Mouse (Mus musculus) forebrain, embryonic 15.5 days (tissue): ENCODE data around the gene Copz2. TPM values are rescaled to one million over a fixed set of nuclear protein-coding genes. Genes with fewer than 3 reads are reported as not detected.

Source experiments
- ATAC-seq: fragments of 200-750 bp; cut with Nextera tagmentation; replicated peaks from 2 replicates; pipeline ENCODE4 v1.8.0; 2017; ENCODE audit warnings: mild to moderate bottlenecking, moderate TSS enrichment, moderate library complexity
- H3K27ac ChIP-seq: fragments of 300-500 bp; sonication (generic); replicated peaks from 2 replicates; pipeline ENCODE4 v1.5.1; 2015; ENCODE audit warnings: mild to moderate bottlenecking, inconsistent platforms
- H3K27me3 ChIP-seq: fragments of 300-500 bp; sonication (generic); 2 replicates; pipeline ENCODE4 v1.6.1; 2015; ENCODE audit warnings: inconsistent platforms
- H3K36me3 ChIP-seq: fragments of 300-500 bp; sonication (generic); 2 replicates; pipeline ENCODE4 v1.6.1; 2015; ENCODE audit warnings: mild to moderate bottlenecking, inconsistent platforms
- H3K4me1 ChIP-seq: fragments of 300-500 bp; sonication (generic); 2 replicates; pipeline ENCODE4 v1.6.1; 2015; ENCODE audit warnings: inconsistent platforms
- H3K4me2 ChIP-seq: fragments of 300-500 bp; sonication (generic); replicated peaks from 2 replicates; pipeline ENCODE4 v1.6.1; 2015; ENCODE audit warnings: mild to moderate bottlenecking, inconsistent platforms
- H3K4me3 ChIP-seq: fragments of 300-500 bp; sonication (generic); 2 replicates; pipeline ENCODE4 v1.5.1; 2015; ENCODE audit warnings: mild to moderate bottlenecking, inconsistent platforms
- H3K9ac ChIP-seq: fragments of 300-500 bp; sonication (generic); replicated peaks from 2 replicates; pipeline ENCODE4 v1.6.1; 2015; ENCODE audit warnings: mild to moderate bottlenecking, inconsistent platforms
- H3K9me3 ChIP-seq: fragments of 300-500 bp; sonication (generic); 2 replicates; pipeline ENCODE4 v1.6.1; 2016; ENCODE audit warnings: inconsistent platforms
- WGBS: fragments of 180-500 bp; shearing (Covaris S2); methylation state at CpG from one replicate; pipeline ENCODE4 v1.1.7; 2015; ENCODE audit warnings: mixed read lengths; 5-methylcytosine and 5-hydroxymethylcytosine counted together
- polyA plus RNA-seq: library from polyadenylated mRNA; unstranded; fragments of >200 nt; fragmentation: Nextera tagmentation; extraction: Ambion mirVana; gene quantifications from 2 replicates; pipeline ENCODE4 v1.2.1, GENCODE M21; 2015

Copz2 gene
- polyA plus RNA-seq, 1 experiment from 2014 or later, result 13.5 TPM

GRCm38 (mm10) chr11:96873601-96874140 is 24.0 kb downstream of the Copz2 start:
- Histone ChIP-seq H3K36me3 (no peaks in the 10 kb centered on the region), H3K9me3 (no peaks in the 10 kb centered on the region), H3K4me3 (no peak overlapping the region), H3K4me2 (peak overlapping the region; percentile 18; the same call in 1 of the 2 replicates), H3K4me1 (peaks cover 71% of the 10 kb centered on the region), H3K27ac (peak overlapping the region; percentile 99), H3K9ac (peak overlapping the region; percentile 25), H3K27me3 (no peaks in the 10 kb centered on the region)
- no peak for ATAC-seq
- 11% methylated on average over 11 of the region's 11 CpGs for WGBS

- Histone ChIP-seq H3K4me3 (peak overlapping the region; percentile 40), H3K27me3 (no peaks in the 10 kb centered on the region), H3K4me1 (peaks cover 79% of the 10 kb centered on the region), H3K9me3 (no peaks in the 10 kb centered on the region), H3K9ac (peak overlapping the region; percentile 28; the same call in 1 of the 2 replicates), H3K4me2 (peak overlapping the region; percentile 56), H3K27ac (peak overlapping the region; percentile 99), H3K36me3 (no peaks in the 10 kb centered on the region)
- ATAC-seq, result no peak
- whole genome bisulfite sequencing, result 6% methylated on average over 4 of the region's 4 CpGs
These were observed 25.6 kb downstream of the Copz2 start for GRCm38 (mm10) chr11:96875270-96875669.

DNA sequence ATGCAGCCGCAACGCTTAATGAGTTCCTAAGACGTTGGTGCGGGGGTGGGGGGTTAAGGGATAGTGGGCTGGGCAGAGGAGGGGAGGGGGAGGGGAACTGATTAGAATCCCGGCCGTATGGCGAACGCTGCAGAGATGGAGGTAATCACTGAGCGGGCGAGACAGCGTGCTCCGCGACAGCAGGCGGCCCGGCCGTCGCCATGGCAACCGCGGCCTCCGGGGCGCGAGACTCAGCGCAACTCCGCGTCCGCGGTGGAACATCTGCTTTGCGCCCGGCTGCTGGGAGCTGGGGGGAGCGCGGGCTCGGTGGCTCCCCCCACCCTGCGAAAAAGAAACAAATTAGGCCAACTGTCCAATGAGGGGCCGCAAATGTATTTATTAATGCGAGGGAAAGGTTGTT is 26.1 kb downstream of the Copz2 start:
- Histone ChIP-seq H3K27ac (peak overlapping the region; percentile 99), H3K4me2 (peak overlapping the region; percentile 56), H3K4me1 (peaks cover 79% of the 10 kb centered on the region), H3K36me3 (no peaks in the 10 kb centered on the region), H3K9ac (peak overlapping the region; percentile 24; the same call in 1 of the 2 replicates), H3K27me3 (no peaks in the 10 kb centered on the region), H3K9me3 (no peaks in the 10 kb centered on the region), H3K4me3 (peak overlapping the region; percentile 40)
- WGBS, result under 1% methylated on average over 35 of the region's 35 CpGs
- peak; percentile 92 for ATAC-seq

DNA sequence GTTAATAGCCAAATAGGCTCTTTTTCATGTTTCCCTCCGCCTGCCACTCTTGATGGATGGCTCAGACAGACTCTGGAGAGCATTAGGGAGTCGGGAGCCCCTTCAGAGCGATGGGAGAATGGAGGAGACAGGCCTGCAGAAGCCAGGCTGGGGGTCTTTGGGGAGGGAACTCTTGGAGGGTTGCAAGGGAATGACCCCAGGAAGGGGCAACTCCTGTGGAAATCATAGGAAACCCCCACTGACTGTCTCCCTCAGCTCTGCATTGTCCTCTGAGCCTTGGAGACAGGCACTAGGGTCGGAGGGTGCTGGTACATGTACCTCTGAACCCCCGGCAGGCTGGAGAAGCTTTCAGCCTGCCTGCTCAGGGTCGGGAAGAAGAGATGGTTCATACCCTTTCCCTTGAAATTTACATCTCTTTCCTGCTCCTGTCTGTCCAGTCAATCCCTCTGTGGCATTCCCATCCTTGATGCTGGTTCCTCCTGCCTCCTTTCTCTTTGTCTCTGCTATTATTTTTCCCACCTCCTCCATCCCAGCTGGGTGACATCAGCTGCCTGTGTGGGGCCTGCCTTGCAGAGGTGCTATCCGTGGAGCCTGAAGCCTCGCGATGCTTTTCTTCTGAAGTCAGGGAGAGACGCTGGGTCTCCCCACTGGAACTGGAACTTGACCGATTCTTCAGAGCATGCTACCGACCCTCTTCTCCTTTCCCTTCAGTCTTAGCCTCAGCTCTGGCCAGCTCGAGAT is 26.8 kb downstream of the Copz2 start:
- Histone ChIP-seq H3K36me3 (no peaks in the 10 kb centered on the region), H3K27me3 (no peaks in the 10 kb centered on the region), H3K27ac (peak overlapping the region; percentile 99), H3K4me2 (peak overlapping the region; percentile 56), H3K9ac (peak overlapping the region; percentile 54), H3K9me3 (no peaks in the 10 kb centered on the region), H3K4me1 (peaks cover 77% of the 10 kb centered on the region), H3K4me3 (peak overlapping the region; percentile 40)
- ATAC-seq, result peak; percentile 73
- WGBS, result 1% methylated on average over 13 of the region's 13 CpGs

DNA sequence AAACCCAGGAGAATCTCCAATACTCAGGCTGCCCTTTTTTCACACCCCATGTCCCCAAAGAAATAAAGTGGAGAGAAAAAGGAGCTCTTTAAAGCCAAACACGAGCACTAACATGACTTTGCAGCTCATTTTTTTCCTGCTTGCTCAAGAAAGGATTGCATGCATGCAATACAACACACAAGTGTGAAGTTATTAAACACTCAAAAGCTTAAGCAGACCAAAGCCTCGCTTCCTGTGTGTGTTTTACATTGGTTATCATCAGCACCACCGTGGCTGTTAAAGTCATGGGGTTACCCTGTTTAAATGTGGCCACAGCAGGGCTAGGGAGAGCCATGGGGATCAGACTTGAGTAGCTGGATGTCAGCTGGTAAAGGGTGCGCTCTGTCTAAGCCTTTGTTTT is 27.4 kb downstream of the Copz2 start:
- no peak overlapping the region for H3K4me3 ChIP-seq
- peak overlapping the region; percentile 54 for H3K9ac ChIP-seq
- H3K27me3 ChIP-seq, result no peaks in the 10 kb centered on the region
- peak overlapping the region; percentile 99 for H3K27ac ChIP-seq
- H3K4me2 ChIP-seq, result peak overlapping the region; percentile 56
- WGBS, result 38% methylated on average over 4 of the region's 4 CpGs
- no peak for ATAC-seq
- no peaks in the 10 kb centered on the region for H3K9me3 ChIP-seq
- peaks cover 73% of the 10 kb centered on the region for H3K4me1 ChIP-seq
- H3K36me3 ChIP-seq, result no peaks in the 10 kb centered on the region

DNA sequence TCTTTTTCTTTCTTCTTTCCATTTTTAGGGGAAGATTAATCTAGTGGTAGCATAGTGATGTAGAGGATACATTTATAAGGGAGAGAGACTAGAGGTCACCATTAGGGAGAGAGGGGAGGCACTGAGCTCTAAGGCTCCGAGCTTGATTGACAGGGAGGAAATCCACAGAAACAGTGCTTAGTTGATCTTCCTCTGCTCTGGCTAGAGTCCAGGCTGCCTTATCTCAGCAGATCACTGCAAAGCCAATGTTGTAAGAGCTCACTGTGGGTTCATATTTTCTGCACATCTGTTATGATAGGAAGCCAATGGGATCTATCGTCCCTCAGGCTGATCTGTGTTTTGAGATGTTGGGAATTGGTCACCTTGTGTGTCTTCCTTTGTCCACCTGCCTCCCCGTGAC is 29.0 kb downstream of the Copz2 start:
- Histone ChIP-seq H3K36me3 (no peaks in the 10 kb centered on the region), H3K4me1 (peaks cover 57% of the 10 kb centered on the region), H3K4me2 (no peak overlapping the region), H3K27me3 (no peaks in the 10 kb centered on the region), H3K9me3 (no peaks in the 10 kb centered on the region), H3K4me3 (no peak overlapping the region), H3K9ac (no peak overlapping the region), H3K27ac (peak overlapping the region; percentile 99; the same call in 1 of the 2 replicates)
- ATAC-seq, result no peak
- 29% methylated on average over 3 of the region's 3 CpGs for WGBS

DNA sequence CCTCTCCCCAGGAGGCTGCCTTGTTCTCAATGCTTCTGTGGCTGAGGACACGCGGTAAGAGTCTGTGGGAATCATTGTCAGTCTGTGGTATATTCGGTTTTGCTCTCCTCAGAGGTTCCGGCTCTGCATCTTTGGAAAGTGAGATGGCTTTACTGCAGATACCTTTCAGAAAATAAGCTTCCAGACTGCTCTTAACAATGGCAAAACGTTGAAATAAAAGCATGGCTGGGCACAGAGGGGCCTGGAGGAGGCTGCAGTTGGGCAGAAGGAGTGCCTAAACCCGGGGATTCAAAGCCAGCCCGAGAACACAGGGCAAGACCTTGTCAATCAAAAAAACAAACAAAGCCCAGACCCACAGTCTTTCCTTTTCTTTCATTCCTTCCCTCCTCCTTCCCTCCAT is 29.7 kb downstream of the Copz2 start:
- Histone ChIP-seq H3K4me3 (no peak overlapping the region), H3K9ac (no peak overlapping the region), H3K27me3 (no peaks in the 10 kb centered on the region), H3K4me2 (no peak overlapping the region), H3K9me3 (no peaks in the 10 kb centered on the region), H3K4me1 (peaks cover 53% of the 10 kb centered on the region), H3K36me3 (no peaks in the 10 kb centered on the region), H3K27ac (peak overlapping the region; percentile 58)
- WGBS, result 8% methylated on average over 7 of the region's 7 CpGs
- ATAC-seq, result no peak

GRCm38 (mm10) chr11:96880296-96880695 is 30.6 kb downstream of the Copz2 start:
- H3K9ac ChIP-seq, result no peak overlapping the region
- WGBS, result 95% methylated on average over 9 of the region's 9 CpGs
- H3K9me3 ChIP-seq, result no peaks in the 10 kb centered on the region
- H3K4me1 ChIP-seq, result peaks cover 48% of the 10 kb centered on the region
- H3K36me3 ChIP-seq, result no peaks in the 10 kb centered on the region
- no peak overlapping the region; the same call in 1 of the 2 replicates for H3K27ac ChIP-seq
- no peaks in the 10 kb centered on the region for H3K27me3 ChIP-seq
- ATAC-seq, result no peak
- no peak overlapping the region for H3K4me3 ChIP-seq
- H3K4me2 ChIP-seq, result no peak overlapping the region

DNA sequence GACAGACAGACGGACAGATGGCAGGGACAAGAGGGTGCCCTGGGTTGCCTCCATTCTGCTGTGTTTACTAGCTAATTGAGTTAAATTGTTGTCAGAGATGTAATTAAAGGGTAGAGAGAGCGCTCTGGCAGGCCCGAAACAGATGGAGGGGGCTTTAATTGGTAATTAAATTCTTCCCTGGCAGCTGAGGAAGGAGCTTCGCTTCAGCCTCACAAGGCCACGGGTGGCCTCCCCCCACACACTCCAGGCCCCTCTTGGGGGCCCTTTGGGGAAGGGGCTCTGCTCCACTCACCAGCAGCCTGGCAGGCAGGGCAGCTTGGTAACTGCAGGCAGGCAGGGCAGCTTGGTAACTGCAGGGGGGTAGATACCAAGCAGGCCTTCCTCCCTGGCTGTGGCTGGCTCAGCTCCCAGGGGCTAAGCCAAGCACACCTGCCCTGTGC is 36.3 kb downstream of the Copz2 start:
- Histone ChIP-seq H3K27me3 (no peaks in the 10 kb centered on the region), H3K4me3 (no peak overlapping the region), H3K9ac (no peak overlapping the region), H3K9me3 (no peaks in the 10 kb centered on the region), H3K4me2 (no peak overlapping the region), H3K27ac (peak overlapping the region; percentile 93), H3K4me1 (peaks cover 29% of the 10 kb centered on the region), H3K36me3 (no peaks in the 10 kb centered on the region)
- ATAC-seq, result peak; percentile 95
- 2% methylated on average over 5 of the region's 5 CpGs for WGBS

- Histone ChIP-seq H3K27me3 (no peaks in the 10 kb centered on the region), H3K4me2 (no peak overlapping the region), H3K4me3 (no peak overlapping the region), H3K4me1 (peaks cover 29% of the 10 kb centered on the region), H3K27ac (peak overlapping the region; percentile 93), H3K9me3 (no peaks in the 10 kb centered on the region), H3K9ac (no peak overlapping the region), H3K36me3 (no peaks in the 10 kb centered on the region)
- WGBS, result 63% methylated on average over 8 of the region's 8 CpGs
- no peak for ATAC-seq
These were observed 37.4 kb downstream of the Copz2 start for GRCm38 (mm10) chr11:96886942-96887546.

DNA sequence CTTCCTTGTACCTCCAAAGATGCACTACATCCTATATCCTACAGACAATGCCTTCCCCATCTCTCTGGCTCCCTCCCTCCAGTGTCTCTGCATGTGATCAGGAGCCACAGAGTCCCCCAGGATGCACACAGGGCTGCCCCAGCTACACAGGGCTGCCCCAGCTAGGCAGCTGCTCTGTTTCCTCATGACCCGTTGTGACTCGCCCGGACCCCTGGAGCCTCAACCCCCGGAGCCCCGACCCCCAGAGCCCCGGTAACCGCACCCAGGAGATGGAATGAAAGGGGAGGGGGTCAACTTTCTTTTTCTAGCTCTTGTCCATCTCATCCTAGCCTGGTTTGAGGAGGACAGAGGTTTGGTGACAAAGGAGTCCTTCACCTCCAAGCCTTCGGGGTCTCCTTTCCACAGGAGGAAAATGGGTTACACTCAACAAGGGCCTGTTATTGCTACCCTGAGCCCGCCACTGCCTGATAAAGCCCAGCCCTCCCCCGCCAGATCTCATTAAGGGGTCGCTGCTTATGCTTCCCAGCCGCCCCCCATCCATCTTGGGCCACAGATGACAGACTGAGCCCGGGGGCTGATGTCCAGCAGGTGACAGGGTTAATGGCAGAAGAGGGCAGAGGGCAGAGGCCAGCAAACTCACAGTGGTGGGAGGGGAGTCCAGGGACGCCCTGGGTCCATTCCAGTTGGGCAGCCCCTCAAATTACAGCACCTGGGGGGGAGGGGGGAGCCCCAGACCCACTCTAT is 42.3 kb downstream of the Copz2 start:
- H3K27ac ChIP-seq, result no peak overlapping the region
- H3K9me3 ChIP-seq, result no peaks in the 10 kb centered on the region; the same call in 1 of the 2 replicates
- no peak overlapping the region for H3K9ac ChIP-seq
- H3K36me3 ChIP-seq, result no peaks in the 10 kb centered on the region
- 73% methylated on average over 14 of the region's 14 CpGs for whole genome bisulfite sequencing
- no peak overlapping the region for H3K4me3 ChIP-seq
- H3K4me1 ChIP-seq, result peaks cover 20% of the 10 kb centered on the region
- no peak overlapping the region for H3K4me2 ChIP-seq
- H3K27me3 ChIP-seq, result no peaks in the 10 kb centered on the region
- no peak for ATAC-seq
